Mouse (Mus musculus) liver, embryonic 11.5 days (tissue): ENCODE measurements around the gene Snip1. TPM values are rescaled to one million over a fixed set of nuclear protein-coding genes. Genes with fewer than 3 reads are reported as not detected.
A peak's percentile ranks its signal among the peaks of the same experiment; 100 is the strongest.

Source experiments
- ATAC-seq: fragments of 200-750 bp; cut with Nextera tagmentation; replicated peaks from 2 replicates; pipeline ENCODE4 v1.8.0; 2017; ENCODE audit warnings: moderate number of reproducible peaks, mild to moderate bottlenecking, moderate TSS enrichment, moderate library complexity; ENCODE audit not compliant: low FRiP score
- DNase-seq: peaks from one replicate; pipeline ENCODE4 v3.0.0-alpha.2; 2017; ENCODE audit warnings: low spot score
- H3K27ac ChIP-seq: fragments of 300-500 bp; sonication (generic); 2 replicates; pipeline ENCODE4 v1.5.1; 2014; ENCODE audit warnings: mild to moderate bottlenecking, low read depth, low read length, control low read depth
- H3K27me3 ChIP-seq: fragments of 300-500 bp; sonication (generic); replicated peaks from 2 replicates; pipeline ENCODE4 v1.6.1; 2014; ENCODE audit warnings: low read length, mixed read lengths; ENCODE audit not compliant: control insufficient read depth, insufficient read depth
- H3K36me3 ChIP-seq: fragments of 300-500 bp; sonication (generic); 2 replicates; pipeline ENCODE4 v1.6.1; 2014; ENCODE audit warnings: mild to moderate bottlenecking, low read length, moderate library complexity, mixed read lengths; ENCODE audit not compliant: control insufficient read depth, insufficient read depth
- H3K4me1 ChIP-seq: fragments of 300-500 bp; sonication (generic); replicated peaks from 2 replicates; pipeline ENCODE4 v1.6.1; 2014; ENCODE audit warnings: low read length, mixed read lengths; ENCODE audit not compliant: control insufficient read depth, insufficient read depth
- H3K4me2 ChIP-seq: fragments of 300-500 bp; sonication (generic); 2 replicates; pipeline ENCODE4 v1.6.1; 2014; ENCODE audit warnings: mild to moderate bottlenecking, control low read depth, moderate library complexity
- H3K4me3 ChIP-seq: fragments of 300-500 bp; sonication (generic); 2 replicates; pipeline ENCODE4 v1.5.1; 2014; ENCODE audit warnings: low read depth, low read length, control low read depth
- H3K9ac ChIP-seq: fragments of 300-500 bp; sonication (generic); 2 replicates; pipeline ENCODE4 v1.6.1; 2014; ENCODE audit warnings: low read depth, low read length, control low read depth
- H3K9me3 ChIP-seq: fragments of 300-500 bp; sonication (generic); 2 replicates; pipeline ENCODE4 v1.6.1; 2016; ENCODE audit warnings: low read length, inconsistent platforms, mixed read lengths; ENCODE audit not compliant: control insufficient read depth
- WGBS: fragments of 180-500 bp; shearing (Covaris S2); extraction: QIAGEN DNeasy Blood & Tissue Kit; methylation state at CpG from one replicate; pipeline ENCODE4 v1.1.7; 2014; 5-methylcytosine and 5-hydroxymethylcytosine counted together
- polyA plus RNA-seq: library from polyadenylated mRNA; unstranded; fragments of >200 nt; fragmentation: Nextera tagmentation; extraction: Ambion mirVana; gene quantifications from 2 replicates; pipeline ENCODE4 v1.2.1, GENCODE M21; 2014

Gene Snip1
- polyA plus RNA-seq, 1 experiment from 2014 or later = 31.3 TPM

- no peak overlapping the region for H3K27ac ChIP-seq
- no peak overlapping the region for H3K4me2 ChIP-seq
- H3K9me3 ChIP-seq = no peaks in the 10 kb centered on the region
- peaks cover 3% of the 10 kb centered on the region; the same call in 1 of the 2 replicates for H3K4me1 ChIP-seq
- no peaks in the 10 kb centered on the region for H3K27me3 ChIP-seq
- no peak overlapping the region for H3K9ac ChIP-seq
- no peak for DNase-seq
- ATAC-seq = no peak
- WGBS = 17% methylated on average over 3 of the region's 3 CpGs
- H3K36me3 ChIP-seq = peaks cover 28% of the 10 kb centered on the region
- no peak overlapping the region for H3K4me3 ChIP-seq
These were observed 9.2 kb upstream of the Snip1 start for GRCm38 (mm10) chr4:125057273-125057672.

- H3K27ac ChIP-seq = no peak overlapping the region
- H3K9me3 ChIP-seq = no peaks in the 10 kb centered on the region
- peaks cover 24% of the 10 kb centered on the region for H3K36me3 ChIP-seq
- H3K4me3 ChIP-seq = no peak overlapping the region
- H3K9ac ChIP-seq = no peak overlapping the region
- ATAC-seq (no peak), DNase-seq (no peak)
- peaks cover 3% of the 10 kb centered on the region; the same call in 1 of the 2 replicates for H3K4me1 ChIP-seq
- WGBS = 58% methylated on average over 5 of the region's 5 CpGs
- H3K27me3 ChIP-seq = no peaks in the 10 kb centered on the region
- H3K4me2 ChIP-seq = no peak overlapping the region
These were observed 8.4 kb upstream of the Snip1 start for GRCm38 (mm10) chr4:125058033-125058432.

DNA sequence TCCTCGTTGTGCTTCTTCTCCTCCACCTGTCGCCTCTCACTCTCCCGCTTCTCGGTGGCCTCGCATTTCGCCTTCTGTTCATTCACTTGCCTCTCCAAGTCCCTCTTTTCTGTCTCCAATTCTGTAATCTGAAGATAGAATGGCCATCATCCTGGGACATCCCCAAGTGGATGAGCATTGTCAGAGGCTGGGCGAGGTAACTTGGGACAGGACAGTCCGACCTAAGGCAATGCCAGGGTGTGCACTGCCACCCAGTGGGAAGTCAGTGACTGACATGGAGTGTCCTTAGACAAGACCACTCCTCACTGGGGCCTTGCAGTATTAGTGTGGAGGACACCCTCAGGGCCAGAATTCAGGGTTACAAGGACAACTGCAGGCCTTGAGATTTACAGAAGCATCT is 7.4 kb upstream of the Snip1 start:
- ATAC-seq (peak; percentile 71), DNase-seq (peak; percentile 48)
- peaks cover 3% of the 10 kb centered on the region; the same call in 1 of the 2 replicates for H3K4me1 ChIP-seq
- H3K9ac ChIP-seq = no peak overlapping the region
- H3K4me2 ChIP-seq = peak overlapping the region; percentile 47
- no peak overlapping the region for H3K4me3 ChIP-seq
- H3K27me3 ChIP-seq = no peaks in the 10 kb centered on the region
- H3K27ac ChIP-seq = no peak overlapping the region
- no peaks in the 10 kb centered on the region for H3K9me3 ChIP-seq
- peaks cover 18% of the 10 kb centered on the region for H3K36me3 ChIP-seq
- 7% methylated on average over 8 of the region's 8 CpGs for WGBS

GRCm38 (mm10) chr4:125063829-125064228 is 2.6 kb upstream of the Snip1 start:
- H3K27ac ChIP-seq = no peak overlapping the region
- H3K4me3 ChIP-seq = no peak overlapping the region
- no peaks in the 10 kb centered on the region; the same call in 1 of the 2 replicates for H3K27me3 ChIP-seq
- DNase-seq = no peak
- H3K9ac ChIP-seq = no peak overlapping the region
- no peak for ATAC-seq
- no peak overlapping the region for H3K4me2 ChIP-seq
- peaks cover 4% of the 10 kb centered on the region; the same call in 1 of the 2 replicates for H3K36me3 ChIP-seq
- peaks cover 18% of the 10 kb centered on the region for H3K4me1 ChIP-seq
- H3K9me3 ChIP-seq = no peaks in the 10 kb centered on the region
- 67% methylated on average over 8 of the region's 8 CpGs for WGBS

GRCm38 (mm10) chr4:125065517-125066307 is 760 bp upstream of the Snip1 start, which contains the start of gene Dnali1:
Gene Dnali1, minus strand, starts transcription at chr4:125065703.
- WGBS = 3% methylated on average over 26 of the region's 26 CpGs
- Histone ChIP-seq H3K9me3 (no peaks in the 10 kb centered on the region), H3K27ac (peak within 1 kb of the TSS; percentile 1; the same call in 1 of the 2 replicates), H3K4me3 (peak within 1 kb of the TSS; percentile 79), H3K36me3 (peaks cover 13% of the 10 kb centered on the region), H3K27me3 (no peaks in the 10 kb centered on the region; the same call in 1 of the 2 replicates), H3K4me2 (peak within 1 kb of the TSS; percentile 90), H3K9ac (peak within 1 kb of the TSS; percentile 87), H3K4me1 (peaks cover 16% of the 10 kb centered on the region)
- peak; percentile 37 for ATAC-seq
- DNase-seq = peak; percentile 63

GRCm38 (mm10) chr4:125077700-125078099 is 11.2 kb downstream of the Snip1 start:
- H3K4me2 ChIP-seq = no peak overlapping the region
- H3K9ac ChIP-seq = no peak overlapping the region
- H3K4me3 ChIP-seq = no peak overlapping the region
- no peaks in the 10 kb centered on the region for H3K9me3 ChIP-seq
- no peaks in the 10 kb centered on the region for H3K27me3 ChIP-seq
- DNase-seq (no peak), ATAC-seq (no peak)
- peaks cover 28% of the 10 kb centered on the region for H3K36me3 ChIP-seq
- 81% methylated on average over 2 of the region's 2 CpGs for WGBS
- H3K27ac ChIP-seq = no peak overlapping the region
- H3K4me1 ChIP-seq = no peaks in the 10 kb centered on the region

GRCm38 (mm10) chr4:125078698-125079097 is 12.2 kb downstream of the Snip1 start:
- peaks cover 18% of the 10 kb centered on the region; the same call in 1 of the 2 replicates for H3K36me3 ChIP-seq
- no peak for ATAC-seq

GRCm38 (mm10) chr4:125084403-125085345 is 18.2 kb downstream of the Snip1 start, which contains the start of gene Meaf6:
Gene Meaf6, plus strand, starts transcription at chr4:125085134.
- peak; percentile 94 for DNase-seq
- ATAC-seq = peak; percentile 90
- peaks cover 9% of the 10 kb centered on the region; the same call in 1 of the 2 replicates for H3K36me3 ChIP-seq
- H3K9me3 ChIP-seq = no peaks in the 10 kb centered on the region
- H3K27ac ChIP-seq = peak within 1 kb of the TSS; percentile 86
- H3K9ac ChIP-seq = peak within 1 kb of the TSS; percentile 90
- H3K27me3 ChIP-seq = no peaks in the 10 kb centered on the region
- peak within 1 kb of the TSS; percentile 76 for H3K4me2 ChIP-seq
- WGBS = 2% methylated on average over 63 of the region's 63 CpGs
- H3K4me1 ChIP-seq = peaks cover 3% of the 10 kb centered on the region
- H3K4me3 ChIP-seq = peak within 1 kb of the TSS; percentile 89

More at GRCm38 (mm10) chr4:125078698-125079097, 12.2 kb downstream of the Snip1 start:
- no peak overlapping the region for H3K4me3 ChIP-seq
- DNase-seq = no peak
- no peaks in the 10 kb centered on the region for H3K9me3 ChIP-seq
- WGBS = 91% methylated on average over 2 of the region's 2 CpGs
- H3K27me3 ChIP-seq = no peaks in the 10 kb centered on the region
- H3K9ac ChIP-seq = no peak overlapping the region
- no peak overlapping the region for H3K4me2 ChIP-seq
- no peak overlapping the region for H3K27ac ChIP-seq
- no peaks in the 10 kb centered on the region for H3K4me1 ChIP-seq
